Mouse (Mus musculus): ENCODE data around the gene Cldn10. TPM values are rescaled to one million over a fixed set of nuclear protein-coding genes. Genes with fewer than 3 reads are reported as not detected.
A peak's percentile ranks its signal among the peaks of the same experiment; 100 is the strongest.
"Not testable (repeated sequence)": the region's sequence is repeated elsewhere in the genome, so short reads cannot be mapped to it uniquely, and the experiment has no call there.

Gene Cldn10
- 10 to 100 TPM in 1 of 2 experiments, under 1 TPM in 1; 0.54 to 10.3 TPM for total RNA-seq (2021)
- long read RNA-seq, experiment 1, result 0 reads
- long read RNA-seq, experiment 2, partial matches to known transcripts, result 0 of 8 reads
- long read RNA-seq, experiment 2, other reads (novel, unspliced or antisense), result 0 of 8 reads

GRCm38 (mm10) chr14:118787621-118788020 is at the start of gene Cldn10:
Cldn10 (plus strand) TSS chr14:118787908.
- no peak for DNase-seq (ENCODE audit: low spot score in 2 of 2)

GRCm38 (mm10) chr14:118741780-118742179 is 45.9 kb upstream of the Cldn10 start:
- DNase-seq (ENCODE audit: low spot score in 2 of 2), result no peak

GRCm38 (mm10) chr14:118742862-118743261 is 44.8 kb upstream of the Cldn10 start:
- no peak for DNase-seq (ENCODE audit: low spot score in 2 of 2)

GRCm38 (mm10) chr14:118749068-118749467 is 38.6 kb upstream of the Cldn10 start:
- DNase-seq (ENCODE audit: low spot score in 2 of 2), result no peak

DNA sequence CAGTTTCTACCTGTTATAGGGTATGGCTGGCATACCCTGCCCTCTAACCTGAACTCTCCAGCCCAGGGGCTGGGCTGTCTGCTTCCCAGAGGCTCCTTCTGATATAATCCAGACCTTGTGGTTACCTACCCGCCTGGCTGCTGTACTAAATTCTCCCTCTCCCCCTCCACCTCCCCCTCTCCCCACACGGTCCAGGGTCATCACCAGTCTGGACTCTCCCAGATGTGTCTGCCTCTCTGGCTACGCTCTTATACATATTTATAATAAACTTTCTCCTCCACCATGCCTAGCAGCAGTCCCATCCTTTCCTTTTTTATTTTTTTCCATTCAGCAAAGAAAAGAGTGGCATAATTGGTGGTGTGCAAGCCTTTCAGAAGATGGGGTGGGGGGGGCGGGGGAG is 38.0 kb upstream of the Cldn10 start:
- DNase-seq (ENCODE audit: low spot score in 2 of 2), result no peak

DNA sequence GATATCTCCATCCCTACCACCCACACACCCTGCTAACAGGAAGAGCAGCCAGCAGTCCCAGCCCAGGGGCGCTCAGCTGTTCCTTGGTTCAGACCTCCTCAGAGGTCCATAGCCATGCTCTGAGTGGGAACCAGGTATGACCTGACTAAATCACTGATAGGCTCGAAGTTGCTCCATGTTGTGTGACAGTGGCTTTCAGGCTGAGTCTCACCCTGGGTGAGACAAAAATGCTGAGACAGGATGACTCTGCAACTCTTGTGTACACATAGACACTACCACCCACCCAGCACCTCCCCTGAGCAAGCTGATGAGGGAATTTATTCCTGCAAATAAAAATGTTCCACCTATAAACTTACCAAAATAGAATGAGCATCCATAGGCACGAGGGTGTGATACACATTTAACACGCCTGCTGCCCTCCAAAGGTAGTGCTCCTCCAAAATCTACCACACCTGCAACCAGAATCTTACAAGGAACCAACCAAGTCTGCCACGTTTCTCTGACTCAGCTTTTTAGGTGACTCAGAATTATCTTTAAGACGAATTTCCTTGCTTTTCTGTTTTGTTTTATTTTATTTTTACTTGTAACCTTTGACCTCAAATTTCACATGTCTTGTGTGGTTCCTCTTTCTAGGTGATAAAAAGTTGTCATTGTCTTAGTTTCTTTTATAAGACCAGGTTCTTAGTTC is 37.1 kb upstream of the Cldn10 start:
- no peak for DNase-seq (ENCODE audit: low spot score in 2 of 2)

GRCm38 (mm10) chr14:118751193-118751753 is 36.4 kb upstream of the Cldn10 start:
- DNase-seq (ENCODE audit: low spot score in 2 of 2), result no peak

DNA sequence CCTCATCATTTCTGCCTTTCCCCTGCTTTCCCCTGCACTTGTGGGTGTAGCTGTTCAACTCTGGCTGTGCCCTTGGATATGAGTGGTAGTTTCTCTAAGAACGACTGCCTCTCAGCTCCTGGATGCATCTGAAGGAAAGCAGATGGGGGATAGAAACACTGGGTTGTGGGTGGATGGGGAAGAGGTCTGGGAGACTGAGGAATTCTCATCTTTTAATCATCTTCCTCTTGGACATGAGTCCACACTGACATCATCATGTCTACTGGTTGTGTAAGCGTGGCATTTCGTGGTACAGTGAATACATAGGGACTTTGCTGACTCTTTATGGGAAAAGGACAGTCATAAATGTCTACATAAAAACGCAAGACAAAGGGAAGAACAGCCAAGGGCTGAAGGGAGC is 31.7 kb upstream of the Cldn10 start:
- no peak for DNase-seq (ENCODE audit: low spot score in 2 of 2)

GRCm38 (mm10) chr14:118756566-118756965 is 31.1 kb upstream of the Cldn10 start:
- no peak for DNase-seq (ENCODE audit: low spot score in 2 of 2)

- DNase-seq (ENCODE audit: low spot score in 2 of 2), result not testable (repeated sequence)
Measured at GRCm38 (mm10) chr14:118763362-118763761, 24.3 kb upstream of the Cldn10 start.

GRCm38 (mm10) chr14:118763917-118764495 is 23.7 kb upstream of the Cldn10 start:
- no peak for DNase-seq (ENCODE audit: low spot score in 2 of 2)

DNA sequence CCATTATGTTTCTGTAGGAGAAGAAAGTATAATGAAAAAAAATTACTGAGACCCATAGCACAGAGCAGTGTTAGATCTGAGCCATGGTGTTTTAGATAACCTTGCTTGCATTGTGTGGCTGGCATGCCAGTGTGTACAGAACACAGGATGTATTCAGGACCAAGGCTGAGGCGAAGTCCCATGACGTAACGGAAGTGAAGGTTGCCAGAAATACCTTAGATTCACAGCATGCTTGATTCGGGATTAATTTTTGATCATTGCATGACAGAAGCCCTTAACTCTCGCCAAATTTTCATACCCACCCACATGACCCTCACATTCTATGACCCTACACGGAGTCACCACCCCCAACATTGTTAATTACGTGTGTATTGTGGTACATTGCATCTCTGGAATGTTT is 22.4 kb upstream of the Cldn10 start:
- DNase-seq (ENCODE audit: low spot score in 2 of 2), result no peak

- DNase-seq (ENCODE audit: low spot score in 2 of 2), result no peak
Measured at GRCm38 (mm10) chr14:118765951-118766350, 21.8 kb upstream of the Cldn10 start.

- DNase-seq (ENCODE audit: low spot score in 2 of 2), result no peak
Measured at GRCm38 (mm10) chr14:118766368-118766767, 21.3 kb upstream of the Cldn10 start.

DNA sequence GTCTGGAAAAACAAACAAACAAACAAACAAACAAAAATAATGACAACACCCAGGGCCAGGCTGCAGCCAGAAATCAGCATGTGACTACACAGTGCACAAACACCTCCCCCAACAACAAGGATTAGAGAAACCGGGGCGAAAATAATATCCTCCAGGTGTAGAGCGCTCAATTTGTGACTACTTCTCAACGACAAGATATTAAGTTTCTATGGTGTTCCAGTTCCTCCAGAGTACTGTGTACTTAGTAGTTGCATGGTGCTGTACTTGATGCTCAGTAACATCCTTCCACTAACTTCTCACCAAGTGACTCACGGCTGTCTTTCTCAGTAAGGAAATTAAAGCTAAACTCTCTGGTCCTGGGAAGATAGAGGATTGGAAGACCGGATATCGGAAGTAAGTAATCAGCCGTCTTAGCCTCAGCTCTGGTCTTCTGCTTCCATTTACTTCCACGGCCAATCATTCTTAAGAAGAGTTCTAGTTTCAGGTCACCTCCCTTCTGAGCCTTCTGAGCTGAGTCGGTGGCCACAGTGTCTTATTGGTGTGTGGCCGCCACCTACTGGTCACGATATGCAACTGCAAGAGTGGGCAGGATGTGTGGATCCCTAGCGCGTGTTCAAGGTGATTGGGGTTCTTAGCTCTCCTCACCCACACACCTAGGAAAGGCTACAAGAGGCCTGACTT is 19.9 kb upstream of the Cldn10 start:
- peak; percentile 26 to 55 for DNase-seq (ENCODE audit: low spot score in 2 of 2)

DNA sequence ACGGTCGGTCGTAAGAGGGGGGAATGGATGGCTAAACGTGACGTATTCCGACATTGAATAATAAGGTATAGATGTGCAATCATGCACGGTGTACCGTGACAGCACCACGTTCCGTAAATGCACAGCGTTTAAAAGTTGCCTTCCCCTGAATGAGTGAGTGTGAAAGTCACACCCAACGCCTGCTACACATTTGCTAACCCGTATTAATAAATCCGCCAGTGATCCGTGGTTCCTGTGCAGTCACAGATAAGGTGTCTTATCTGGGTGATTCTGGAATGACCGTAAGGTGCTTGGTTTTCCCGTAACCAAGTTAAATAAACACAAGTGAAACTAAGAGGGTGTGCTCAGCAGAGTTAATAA is 19.4 kb upstream of the Cldn10 start:
- DNase-seq (ENCODE audit: low spot score in 2 of 2), result no peak

GRCm38 (mm10) chr14:118773668-118774067 is 14.0 kb upstream of the Cldn10 start:
- no peak for DNase-seq (ENCODE audit: low spot score in 2 of 2)

DNA sequence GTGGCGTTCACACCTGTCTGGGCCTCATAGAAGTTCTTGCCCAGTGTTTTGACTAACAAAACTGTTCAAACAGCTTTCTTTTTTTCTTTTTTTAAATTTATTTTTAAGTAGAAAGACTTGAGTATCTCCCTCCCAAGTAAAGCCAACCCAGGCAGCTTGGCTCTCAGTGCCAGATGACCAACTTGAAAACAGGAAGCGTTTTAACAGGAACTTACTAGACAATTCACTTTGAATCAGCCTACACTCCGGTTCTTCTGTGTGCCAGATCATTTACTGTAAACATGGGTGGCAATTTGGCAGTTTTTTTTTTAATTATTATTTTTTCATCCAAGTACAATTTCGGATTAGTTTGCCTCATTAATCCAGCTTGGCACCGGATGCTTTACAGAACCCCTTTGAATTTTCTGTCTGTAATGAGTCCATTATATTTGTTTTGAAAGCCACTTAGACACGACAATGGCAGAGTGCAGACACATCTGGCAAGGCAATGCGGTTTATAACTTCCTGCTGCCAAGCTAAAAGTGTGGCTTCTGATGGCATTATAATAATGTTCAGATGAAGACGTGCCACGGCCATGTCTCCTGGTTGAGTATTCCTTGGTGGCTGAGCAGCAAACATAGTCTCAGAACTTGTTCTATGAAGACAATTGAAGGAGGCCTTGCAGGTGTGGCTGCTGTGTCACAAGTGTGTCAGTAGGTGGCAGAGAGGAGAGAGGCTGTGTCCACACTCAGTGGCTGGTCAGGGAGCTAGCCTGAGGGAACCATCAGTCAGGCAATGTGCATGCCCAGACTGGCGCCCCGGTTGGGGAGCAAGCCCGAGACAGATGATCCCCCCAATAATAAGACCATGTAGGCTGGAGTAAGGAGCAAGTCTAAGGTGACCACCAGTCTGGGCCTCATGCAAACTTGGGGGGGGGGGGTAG is 12.9 kb upstream of the Cldn10 start:
- no peak for DNase-seq (ENCODE audit: low spot score in 2 of 2)

DNA sequence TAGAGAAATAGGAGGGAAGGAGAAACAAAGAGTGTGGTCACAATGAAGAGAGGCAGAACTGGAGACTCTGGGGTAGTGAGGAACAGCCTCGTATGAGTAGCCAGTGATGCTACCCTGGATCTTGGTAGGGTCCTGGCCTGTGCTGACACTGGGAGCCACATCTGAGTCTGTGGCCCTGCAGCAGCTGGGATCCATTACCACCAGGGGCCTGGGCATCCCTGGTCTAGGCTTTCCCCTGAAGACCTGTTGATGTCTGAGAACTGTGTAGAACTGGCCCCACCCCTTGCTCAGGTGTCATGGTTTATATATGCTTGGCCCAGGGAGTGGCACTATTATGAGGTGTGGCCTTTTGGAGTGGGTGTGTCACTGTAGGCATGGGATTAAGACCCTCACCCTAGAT is 12.2 kb upstream of the Cldn10 start:
- no peak for DNase-seq (ENCODE audit: low spot score in 2 of 2)

DNA sequence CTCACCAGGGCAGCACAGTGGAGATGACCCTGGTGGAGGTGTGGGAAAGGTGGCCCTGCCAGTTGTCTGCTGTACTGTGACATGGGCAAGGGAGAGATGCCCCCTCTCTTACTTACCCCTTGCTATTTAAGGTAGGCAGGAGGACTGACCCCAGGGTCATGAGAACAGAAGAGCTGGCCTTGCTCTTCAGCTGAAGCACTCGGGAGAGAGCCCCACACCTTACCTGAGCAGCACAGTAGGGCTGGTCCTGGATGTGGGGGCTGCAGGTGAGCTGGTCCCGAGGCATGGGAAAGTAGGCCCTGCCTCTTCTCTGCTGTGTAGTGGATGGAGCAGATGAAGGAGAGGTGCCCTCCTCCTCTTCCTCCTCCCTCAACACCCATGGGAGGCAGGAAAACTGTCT is 11.3 kb upstream of the Cldn10 start:
- DNase-seq (ENCODE audit: low spot score in 2 of 2), result no peak

GRCm38 (mm10) chr14:118777478-118777877 is 10.2 kb upstream of the Cldn10 start:
- DNase-seq (ENCODE audit: low spot score in 2 of 2), result no peak

Data from adrenal gland, postnatal 4 days (tissue).